Mouse (Mus musculus) urinary bladder, postnatal 14 days (tissue): Measurements from ENCODE around the gene 2310034G01Rik.

Experiments
- DNase-seq: peaks from one replicate; pipeline ENCODE4 v3.0.0; 2021; ENCODE audit warnings: low spot score

The 2310034G01Rik gene

DNA sequence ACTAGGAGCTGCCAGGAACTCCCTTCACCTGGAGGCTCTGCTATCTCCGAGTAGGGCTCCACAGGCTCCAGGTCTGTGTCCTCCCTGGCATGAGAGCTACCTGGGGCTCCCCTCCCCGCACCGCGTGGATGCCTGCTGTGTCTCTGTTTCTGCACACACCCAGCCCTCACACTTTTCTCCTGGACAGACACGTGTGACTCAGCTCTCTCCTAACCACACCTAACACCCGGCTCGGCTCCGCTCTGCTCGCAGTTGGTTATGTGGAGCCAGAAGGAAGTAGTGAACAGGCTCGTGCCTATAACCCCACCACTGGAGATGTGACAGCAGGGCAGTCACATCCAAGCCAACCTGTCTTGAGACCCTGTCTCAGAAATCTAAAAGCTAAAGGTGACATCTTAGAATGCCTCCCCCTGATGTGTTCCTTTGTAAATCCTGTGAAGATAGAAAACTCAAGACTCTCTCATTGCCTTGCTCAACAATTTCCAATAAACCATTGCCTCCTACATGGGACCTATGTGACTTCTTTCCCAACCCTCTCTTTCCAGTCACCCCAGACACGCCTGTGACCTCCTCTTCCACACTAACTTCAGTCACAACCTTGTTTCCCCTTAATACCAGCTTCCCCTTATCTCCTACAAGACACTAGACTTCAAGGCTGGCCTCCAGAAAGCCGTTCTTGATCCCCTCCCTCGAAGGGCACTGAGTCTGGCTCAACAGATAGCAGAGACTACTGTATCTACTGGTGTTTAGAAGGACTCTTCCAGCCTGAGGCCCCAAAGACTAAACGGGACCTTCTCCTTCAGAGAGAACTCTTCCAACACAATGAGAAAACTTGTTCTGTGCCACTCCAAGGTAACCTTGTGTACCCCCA is 35.0 kb downstream of the 2310034G01Rik start:
- no peak for DNase-seq

DNA sequence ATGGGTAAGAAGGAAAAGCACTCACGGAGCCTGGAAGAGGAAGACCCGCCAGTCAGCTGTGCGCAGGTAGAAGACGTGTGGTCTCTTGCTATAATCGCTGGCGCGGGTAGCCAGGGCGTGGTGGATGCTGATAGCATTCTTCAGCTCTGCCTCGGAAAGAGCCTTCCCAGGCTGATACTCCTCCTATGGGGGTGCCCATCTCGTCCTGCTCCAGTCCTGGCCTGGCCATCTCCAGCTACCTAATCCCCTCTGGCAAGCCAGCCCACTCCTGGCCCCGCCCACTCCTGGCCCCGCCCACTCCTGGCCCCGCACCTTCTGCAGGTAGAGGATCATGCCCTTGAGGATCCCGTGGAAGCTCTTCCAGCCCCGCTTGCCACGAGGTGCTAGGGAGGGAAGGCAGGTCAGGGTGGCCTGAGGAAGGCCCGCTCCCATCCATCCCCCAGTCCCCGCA is 35.9 kb downstream of the 2310034G01Rik start:
- no peak for DNase-seq

DNA sequence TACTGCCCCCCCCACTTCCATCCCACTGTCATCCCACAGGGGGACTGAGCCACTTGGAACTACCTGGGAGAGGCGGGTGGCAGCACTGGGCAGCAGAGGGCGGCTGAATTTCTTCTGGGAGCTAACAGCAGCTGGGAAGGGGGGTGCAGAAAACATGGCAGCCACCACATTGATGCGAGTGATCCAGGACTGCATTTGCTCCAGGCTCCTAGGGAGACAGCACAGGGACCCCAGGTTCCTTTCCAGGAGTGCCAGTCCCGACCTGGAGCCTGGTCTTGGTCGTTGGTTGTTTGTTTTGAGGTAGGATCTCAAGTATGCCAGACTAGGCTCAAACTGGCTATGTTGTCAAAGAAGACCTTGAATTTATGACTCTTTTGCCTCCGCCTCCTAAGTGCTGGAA is 36.5 kb downstream of the 2310034G01Rik start:
- no peak for DNase-seq

DNA sequence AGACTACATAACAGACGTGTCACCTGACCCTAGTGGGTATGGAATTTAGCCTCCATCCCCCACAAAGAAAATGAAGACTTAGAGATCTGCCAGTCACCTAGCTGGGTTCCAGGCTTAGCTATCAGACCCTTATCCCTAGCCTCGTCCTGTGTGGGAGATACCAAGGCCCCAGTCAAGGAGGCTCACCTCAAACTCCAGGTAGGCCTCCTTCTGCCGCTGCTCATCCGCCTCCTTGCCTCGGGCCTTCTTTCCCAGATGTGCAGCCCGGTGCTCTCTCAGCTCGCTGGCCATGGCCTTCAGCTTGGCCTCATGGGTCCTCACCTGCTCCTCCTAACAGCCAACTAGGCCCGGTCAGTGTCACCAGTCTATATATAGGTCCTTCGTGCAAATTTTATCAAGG is 37.0 kb downstream of the 2310034G01Rik start:
- no peak for DNase-seq

DNA sequence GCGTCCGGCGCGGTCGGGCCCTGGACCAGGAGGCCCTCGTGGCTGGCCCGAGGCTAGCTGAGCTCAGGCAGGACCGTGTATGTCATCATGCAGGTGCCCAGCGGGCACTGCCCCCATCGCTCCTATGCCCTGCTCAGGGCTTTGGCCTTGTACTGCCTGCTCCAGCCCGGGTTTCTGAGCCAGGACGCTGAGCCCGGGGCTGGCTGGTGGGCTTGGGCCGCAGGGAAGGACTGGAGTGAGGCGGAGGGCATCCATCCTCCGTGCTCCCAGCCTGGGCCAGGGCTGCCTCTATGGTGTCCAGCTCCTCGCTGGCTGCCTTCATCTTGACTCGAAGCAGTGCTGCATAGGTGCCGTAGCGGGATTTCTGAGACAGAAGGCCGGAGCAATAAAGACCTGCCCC is 37.5 kb downstream of the 2310034G01Rik start:
- no peak for DNase-seq

DNA sequence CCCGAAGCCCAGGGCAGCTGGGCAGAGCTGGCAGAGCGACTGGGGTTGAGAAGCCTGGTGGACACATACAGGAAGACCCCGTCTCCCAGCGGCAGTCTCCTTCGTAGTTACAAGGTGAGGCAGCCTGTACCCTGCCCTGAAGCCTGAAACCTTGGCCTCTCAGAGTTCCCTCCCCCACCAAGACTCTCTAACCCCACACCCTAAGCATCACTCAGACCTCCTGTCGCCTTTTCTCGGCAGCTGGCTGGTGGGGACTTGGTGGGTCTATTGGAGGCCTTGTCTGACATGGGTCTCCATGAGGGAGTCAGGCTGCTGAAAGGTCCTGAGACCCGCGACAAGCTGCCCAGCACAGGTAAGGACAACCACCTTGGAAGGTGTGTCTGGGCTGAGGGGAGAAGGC is 38.8 kb downstream of the 2310034G01Rik start:
- DNase-seq, result no peak

DNA sequence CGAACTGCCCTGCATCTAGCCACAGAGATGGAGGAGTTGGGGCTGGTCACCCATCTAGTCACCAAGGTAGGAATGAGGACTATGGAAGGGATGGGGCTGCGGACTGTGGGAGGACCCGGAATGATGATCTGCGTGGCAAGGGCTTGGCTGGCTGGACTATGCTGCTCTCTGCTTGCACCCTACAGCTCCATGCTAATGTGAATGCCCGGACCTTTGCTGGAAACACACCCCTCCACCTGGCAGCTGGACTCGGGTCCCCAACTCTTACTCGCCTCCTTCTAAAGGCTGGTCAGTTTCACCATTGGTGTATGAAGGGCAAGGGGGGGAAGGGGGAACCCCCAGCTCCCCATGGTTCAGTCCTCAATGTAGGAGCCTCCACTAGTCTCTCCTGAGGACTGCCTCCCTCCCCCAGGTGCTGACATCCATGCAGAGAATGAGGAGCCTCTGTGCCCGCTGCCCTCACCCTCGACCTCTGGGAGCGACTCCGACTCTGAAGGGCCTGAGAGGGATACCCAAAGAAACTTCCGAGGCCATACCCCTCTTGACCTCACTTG is 39.7 kb downstream of the 2310034G01Rik start:
- no peak for DNase-seq

DNA sequence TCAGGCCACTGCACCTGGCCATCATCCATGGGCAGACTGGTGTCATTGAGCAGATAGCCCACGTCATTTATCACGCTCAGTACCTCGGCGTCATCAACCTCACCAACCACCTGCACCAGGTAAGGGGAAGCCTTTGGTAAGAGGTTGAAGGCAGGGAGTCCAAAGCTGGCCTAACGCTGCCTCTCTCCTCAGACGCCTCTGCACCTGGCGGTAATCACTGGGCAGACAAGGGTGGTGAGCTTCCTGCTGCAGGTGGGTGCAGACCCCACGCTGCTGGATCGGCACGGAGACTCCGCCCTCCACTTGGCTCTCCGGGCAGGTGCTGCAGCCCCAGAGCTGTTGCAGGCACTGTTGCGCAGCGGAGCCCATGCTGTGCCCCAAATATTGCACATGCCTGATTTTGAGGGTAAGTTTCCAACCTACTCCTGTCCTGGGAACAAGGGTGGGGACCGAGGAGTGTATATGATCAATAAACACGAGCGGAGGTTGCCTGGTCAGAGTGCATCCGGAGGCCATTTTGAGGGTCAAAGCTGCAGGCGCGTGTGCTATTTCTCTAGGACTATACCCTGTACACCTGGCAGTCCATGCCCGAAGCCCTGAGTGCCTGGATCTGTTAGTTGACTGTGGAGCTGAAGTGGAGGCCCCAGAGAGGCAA is 40.3 kb downstream of the 2310034G01Rik start:
- DNase-seq, result no peak

DNA sequence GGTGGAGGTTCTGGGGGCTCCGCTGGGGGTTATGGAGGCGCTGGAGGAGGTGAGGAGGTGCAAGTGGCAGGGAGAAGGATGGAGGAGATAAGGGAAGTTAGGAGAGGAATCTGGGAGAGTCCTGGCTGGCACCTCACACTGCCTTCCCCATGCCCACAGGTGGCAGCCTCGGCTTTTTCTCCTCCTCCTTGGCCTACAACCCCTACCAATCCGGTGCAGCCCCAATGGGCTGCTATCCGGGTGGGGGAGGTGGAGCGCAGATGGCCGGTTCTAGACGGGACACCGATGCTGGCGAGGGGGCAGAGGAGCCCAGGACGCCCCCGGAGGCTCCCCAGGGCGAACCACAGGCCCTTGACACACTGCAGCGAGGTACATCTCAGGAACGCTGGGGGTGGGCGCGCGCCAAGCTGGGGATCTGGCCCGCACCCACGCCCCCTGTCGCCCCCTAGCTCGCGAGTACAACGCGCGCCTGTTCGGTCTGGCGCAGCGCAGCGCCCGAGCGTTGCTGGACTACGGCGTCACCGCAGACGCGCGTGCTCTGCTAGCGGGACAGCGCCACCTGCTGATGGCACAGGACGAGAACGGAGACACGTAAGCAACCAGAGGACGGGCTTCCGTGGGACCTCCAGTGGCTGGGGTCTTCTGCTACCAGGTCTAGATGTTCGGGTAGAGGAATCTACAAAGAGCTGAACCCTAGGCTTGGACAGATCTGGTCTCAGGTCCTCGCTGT is 41.2 kb downstream of the 2310034G01Rik start:
- DNase-seq, result peak; percentile 90

DNA sequence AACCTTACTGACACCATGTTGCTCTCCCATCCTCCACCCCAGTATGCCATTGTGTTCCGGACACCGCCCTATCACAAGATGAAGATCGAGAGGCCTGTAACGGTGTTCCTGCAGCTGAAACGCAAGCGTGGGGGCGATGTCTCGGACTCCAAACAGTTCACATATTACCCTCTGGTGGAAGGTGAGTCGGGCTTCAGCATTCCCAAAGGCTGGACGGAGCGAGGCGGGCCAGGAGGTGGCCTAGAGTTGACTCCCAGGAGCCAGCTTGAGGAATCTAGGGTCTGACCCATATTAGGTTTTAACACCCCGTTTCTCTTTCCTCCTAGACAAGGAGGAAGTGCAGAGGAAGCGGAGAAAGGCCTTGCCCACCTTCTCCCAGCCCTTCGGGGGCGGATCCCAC is 41.8 kb downstream of the 2310034G01Rik start:
- no peak for DNase-seq

DNA sequence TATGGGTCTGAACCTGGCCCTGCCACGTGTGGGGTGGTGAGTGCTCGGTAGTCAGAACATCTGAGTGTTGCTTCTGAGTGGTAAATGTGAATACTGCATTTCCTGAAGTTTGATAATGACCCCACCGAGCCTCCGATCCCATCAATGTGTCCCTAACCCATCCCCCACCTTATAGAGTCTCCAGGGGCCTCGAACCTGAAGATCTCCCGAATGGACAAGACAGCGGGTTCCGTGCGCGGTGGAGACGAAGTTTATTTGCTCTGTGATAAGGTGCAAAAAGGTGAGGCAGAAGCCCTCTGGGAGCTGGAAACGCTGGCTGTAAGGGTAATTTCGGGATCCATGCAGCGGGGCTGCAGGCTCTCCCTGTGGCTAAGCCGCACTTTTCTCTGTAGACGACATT is 42.3 kb downstream of the 2310034G01Rik start:
- DNase-seq, result no peak

DNA sequence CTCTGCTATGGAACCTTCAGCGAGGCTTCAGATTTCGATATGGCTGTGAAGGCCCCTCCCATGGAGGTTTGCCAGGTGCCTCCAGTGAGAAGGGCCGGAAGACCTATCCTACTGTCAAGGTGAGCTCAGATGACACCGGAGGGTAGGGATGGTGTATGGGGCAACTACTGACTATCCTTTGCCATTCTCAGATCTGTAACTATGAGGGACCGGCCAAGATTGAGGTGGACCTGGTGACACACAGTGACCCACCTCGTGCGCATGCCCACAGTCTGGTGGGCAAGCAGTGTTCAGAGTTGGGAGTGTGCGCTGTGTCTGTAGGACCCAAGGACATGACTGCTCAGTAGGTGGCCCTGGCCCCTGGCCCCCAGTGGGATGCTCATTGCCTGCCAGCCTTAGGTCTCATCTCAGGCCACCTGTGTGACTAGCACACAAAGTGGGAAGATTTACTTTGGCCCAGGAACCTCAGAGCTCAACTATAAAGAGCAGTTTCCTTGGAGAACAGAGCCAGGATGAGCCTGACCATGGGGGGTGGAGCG is 43.3 kb downstream of the 2310034G01Rik start:
- DNase-seq, result no peak

DNA sequence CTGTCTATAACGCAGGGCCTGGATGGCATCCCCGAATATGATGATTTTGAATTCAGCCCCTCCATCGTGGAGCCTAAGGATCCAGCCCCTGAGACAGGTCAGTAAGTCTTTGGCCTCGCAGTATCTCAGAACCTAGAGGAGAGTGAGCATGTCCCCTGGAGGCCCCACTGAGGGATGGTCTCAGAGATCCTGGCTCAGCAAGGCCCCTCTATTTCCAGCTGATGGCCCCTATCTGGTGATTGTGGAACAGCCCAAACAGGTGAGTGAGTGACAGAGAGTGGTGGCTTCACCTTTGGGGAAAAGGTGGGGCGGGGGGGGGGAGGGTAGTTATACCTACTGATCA is 43.9 kb downstream of the 2310034G01Rik start:
- no peak for DNase-seq

DNA sequence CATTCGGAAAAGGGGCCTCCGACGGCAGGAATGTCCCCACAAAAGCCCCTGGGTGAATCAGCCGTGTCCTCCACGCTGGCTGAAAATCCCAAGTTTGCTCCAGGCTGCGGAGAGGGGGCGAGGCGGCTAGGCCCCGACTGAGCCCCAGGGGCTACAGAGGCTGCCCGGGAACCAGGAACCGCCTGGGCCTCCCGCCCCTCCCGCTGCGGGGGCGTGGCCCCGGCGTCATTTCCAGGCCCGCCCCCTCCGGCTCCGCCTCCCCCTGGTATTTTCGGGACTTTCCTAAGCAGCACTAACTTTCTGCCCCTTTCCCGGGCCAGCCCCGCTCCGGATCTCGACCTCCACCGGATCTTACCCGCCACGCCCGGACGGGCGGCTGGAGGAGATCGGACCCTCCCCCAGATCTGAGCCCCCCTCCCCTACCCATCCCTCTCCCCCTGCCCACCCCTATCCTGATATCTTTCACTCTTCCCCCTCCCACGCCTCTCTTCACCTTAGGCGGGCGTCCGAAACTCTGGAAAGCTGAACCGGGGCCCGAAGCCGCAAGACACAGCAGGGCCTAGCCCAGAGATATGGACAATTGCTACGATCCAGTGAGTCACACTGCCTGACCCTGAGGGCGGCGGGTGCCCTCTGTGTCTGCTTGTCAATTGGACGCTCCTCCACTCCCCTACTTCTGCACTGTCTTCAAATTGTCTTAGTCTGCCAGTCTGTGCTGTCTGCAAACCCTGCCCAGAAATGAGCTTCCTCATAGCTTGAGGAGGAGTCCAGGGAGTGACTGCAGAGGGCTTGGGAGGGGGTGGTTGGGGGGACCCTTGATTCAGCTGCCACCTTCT is 44.5 kb downstream of the 2310034G01Rik start:
- DNase-seq, result peak; percentile 89

DNA sequence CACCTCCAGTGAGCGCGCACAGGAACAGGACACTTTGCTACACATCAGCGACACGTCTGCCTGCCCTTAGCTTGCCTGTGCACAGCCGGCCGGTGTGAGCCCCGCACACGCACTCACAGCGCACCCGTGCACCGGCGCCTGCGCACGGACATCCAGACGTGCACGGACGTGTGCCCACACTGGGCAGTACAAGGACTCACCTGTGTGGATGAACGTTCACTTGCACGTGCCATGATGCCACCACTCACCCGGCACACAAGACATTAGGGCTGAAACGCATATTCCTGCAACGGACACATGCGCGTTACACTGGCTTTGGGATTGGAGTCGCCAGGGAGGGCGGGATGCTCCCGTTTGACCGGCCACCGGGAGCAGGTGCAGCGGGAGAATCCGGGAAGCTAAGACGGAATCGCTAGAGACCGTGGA is 45.2 kb downstream of the 2310034G01Rik start:
- no peak for DNase-seq

DNA sequence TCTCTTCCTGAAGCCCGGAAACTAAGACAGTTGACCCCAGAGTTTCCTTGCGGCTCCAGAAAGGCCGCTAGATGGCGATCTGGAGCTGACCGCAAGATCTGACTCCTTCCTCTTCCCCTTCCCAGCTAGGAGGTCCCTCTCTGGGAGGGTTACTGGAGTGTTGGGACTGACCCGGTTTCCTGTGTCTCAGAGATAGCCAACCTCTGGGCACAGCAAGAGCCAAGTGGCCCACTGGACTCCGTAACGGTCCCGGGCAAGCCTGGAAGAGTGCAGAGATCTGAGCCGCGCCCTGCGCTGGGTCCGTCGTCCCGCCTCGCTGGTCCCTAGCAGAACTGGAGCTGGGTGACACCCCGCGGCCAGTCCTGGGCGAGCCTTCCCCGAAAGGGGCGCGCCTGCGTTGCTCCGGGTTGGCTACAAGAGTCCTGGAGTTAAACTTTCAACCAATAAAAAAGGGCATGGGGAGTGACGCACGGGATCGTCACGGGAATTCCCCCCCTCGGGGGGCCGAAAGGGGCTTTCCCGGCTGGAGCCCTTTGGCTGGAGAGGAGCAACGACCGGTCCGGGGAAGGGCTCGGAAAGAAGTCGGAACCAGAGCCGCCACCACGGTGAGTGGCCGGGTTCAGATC is 45.8 kb downstream of the 2310034G01Rik start, which contains the start of gene Nfkb2:
Gene Nfkb2 (plus strand): TSS at position 105 of the 626 bp plus-strand sequence.
- peak; percentile 95 for DNase-seq

DNA sequence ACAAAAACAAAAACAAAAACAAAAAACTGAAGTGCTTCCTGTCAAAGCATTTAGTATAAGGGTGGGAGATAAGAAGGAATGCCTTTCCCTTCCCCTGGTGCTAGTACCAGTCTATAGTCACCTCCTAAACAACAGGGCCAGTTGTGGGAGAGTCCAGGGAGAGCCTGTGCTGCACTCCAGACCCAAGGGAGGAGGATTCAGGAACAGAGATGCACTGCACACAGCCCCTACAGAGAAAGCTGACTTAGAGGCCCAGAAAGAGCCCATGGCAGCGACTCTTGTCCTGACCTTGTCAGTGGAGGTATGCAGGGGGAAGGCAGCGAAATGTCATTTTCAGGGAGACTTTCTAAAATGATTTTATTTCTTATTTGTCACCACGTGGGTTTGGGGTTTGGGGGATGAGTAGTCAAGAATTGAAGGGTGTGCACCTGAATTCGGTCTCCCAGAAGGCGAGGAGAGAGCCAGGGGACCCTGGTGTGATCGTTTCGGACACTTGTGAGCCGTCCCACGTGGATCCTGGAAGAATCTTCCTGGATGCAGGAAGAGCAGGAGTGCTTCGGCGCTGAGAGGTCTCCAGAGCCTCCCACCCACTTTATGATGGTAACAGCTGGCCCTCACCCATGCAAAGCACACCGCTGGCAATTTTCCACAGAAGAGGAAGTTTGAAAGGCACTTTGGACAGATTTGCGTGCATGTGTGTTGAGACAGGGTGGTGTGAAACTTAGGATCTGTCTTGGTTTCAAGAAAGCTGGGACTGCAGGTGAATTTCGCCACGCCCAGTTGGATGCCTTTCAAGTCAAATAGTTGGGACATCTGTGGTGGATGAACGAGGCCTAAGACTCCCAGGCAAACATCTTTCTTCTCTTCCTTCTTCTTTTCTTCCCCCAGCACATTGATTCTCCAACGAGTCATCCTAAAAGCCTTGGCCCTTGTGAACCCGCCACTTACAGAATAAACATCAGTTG is 46.6 kb downstream of the 2310034G01Rik start:
- no peak for DNase-seq

DNA sequence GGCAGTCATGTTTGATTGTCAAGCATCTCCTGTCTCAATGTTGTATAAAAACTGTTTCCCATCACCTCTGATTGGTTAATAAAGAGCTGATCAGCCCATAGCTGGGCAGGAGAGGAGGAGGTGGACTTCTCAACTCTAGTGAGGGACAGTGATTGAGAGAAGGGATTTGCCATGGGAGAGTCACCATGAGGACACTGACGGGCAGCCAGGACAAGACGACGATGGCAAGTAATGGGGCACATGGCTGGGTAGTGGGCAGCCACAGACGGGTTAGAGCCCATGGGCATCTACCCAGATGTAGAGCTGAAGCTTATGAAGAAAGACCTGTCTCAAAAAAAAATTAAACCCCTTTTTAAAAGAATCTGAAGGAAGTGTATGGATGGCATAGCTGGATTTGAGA is 47.6 kb downstream of the 2310034G01Rik start:
- no peak for DNase-seq

DNA sequence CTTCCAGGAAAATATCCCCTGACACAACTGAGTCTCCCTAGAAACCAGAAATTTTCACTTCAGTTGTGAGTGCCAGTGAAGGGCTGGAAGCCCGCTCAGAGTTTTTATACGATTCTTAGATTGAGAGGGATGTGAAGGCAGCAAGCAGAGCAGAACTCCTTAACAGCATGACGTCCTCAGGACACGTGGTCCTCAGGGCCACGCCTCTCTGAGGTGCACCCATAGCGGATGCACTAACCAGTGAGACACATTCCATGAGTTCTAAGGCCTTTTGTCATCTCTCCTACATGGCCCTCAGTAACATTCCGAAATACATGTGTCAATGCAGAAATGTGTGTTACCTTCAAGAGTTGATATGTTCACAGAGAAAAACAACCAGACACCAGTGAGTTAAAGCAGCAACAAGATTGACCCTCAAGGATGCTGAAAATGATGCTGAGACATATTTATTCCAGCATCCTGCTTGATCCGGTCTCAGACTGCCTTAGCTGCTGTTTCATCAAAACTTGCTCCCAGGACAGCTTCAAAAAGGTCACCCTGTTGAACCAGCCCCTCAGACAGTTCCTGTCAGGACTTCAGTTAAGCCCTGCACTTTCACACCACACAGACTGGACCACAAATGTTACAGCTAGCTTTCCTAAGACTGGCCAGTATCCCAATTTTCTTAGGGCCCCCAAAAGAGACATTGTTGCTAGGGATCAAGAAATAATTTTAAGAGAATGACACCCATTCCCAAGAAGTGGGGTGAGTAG is 49.6 kb downstream of the 2310034G01Rik start:
- no peak for DNase-seq
